Mouse (Mus musculus) thymus, adult 2 months (tissue): ENCODE measurements at regions not wholly inside any gene's neighbourhood (a gene's known extent, or its start where the extent isn't known, plus 50 kb on each side); places are given as distances from the start of the nearest gene placed in this dataset.

Experiments used
- DNase-seq: peaks from one replicate; pipeline ENCODE4 v3.0.0; 2021
- H3K27ac ChIP-seq: fragments of 200-500 bp; 2 replicates; pipeline ENCODE4 v1.5.1; 2012; ENCODE audit warnings: low read length, control low read depth; ENCODE audit not compliant: control insufficient read depth, insufficient read depth
- H3K27me3 ChIP-seq: fragments of 200-500 bp; 2 replicates; pipeline ENCODE4 v1.6.1; 2012; ENCODE audit warnings: mild to moderate bottlenecking, low read length, moderate library complexity, mixed read lengths; ENCODE audit not compliant: control insufficient read depth, insufficient read depth
- H3K36me3 ChIP-seq: fragments of 200-500 bp; 2 replicates; pipeline ENCODE4 v1.6.1; 2012; ENCODE audit warnings: mild to moderate bottlenecking, low read length, moderate library complexity; ENCODE audit not compliant: control insufficient read depth, insufficient read depth
- H3K4me1 ChIP-seq: fragments of 200-500 bp; replicated peaks from 2 replicates; pipeline ENCODE4 v1.6.1; 2012; ENCODE audit warnings: low read length; ENCODE audit not compliant: control insufficient read depth, insufficient read depth
- H3K4me3 ChIP-seq: fragments of 200-500 bp; 2 replicates; pipeline ENCODE4 v1.5.1; 2012; ENCODE audit warnings: mild to moderate bottlenecking, low read length, control low read depth, moderate library complexity; ENCODE audit not compliant: control insufficient read depth, insufficient read depth
- CTCF ChIP-seq: fragments of 200-500 bp; IDR thresholded peaks from 2 replicates; pipeline ENCODE4 v1.5.1; 2012; ENCODE audit warnings: mild to moderate bottlenecking, control low read depth, low read length, moderate library complexity, borderline replicate concordance; ENCODE audit not compliant: control insufficient read depth, poor library complexity, insufficient read depth; ENCODE audit errors: extremely low read depth
- POLR2A ChIP-seq: fragments of 200-500 bp; IDR thresholded peaks from 2 replicates; pipeline ENCODE4 v1.6.1; 2012; ENCODE audit warnings: mild to moderate bottlenecking, low read length, control low read depth, moderate library complexity; ENCODE audit not compliant: control insufficient read depth, poor library complexity, insufficient read depth; ENCODE audit errors: extremely low read depth
- whole genome bisulfite sequencing: fragments of 180-500 bp; shearing (Covaris S2); methylation state at CpG from one replicate; pipeline ENCODE4 v1.1.7; 2018; 5-methylcytosine and 5-hydroxymethylcytosine counted together

GRCm38 (mm10) chr11:6763001-6763400 lies 74.5 kb downstream of the Gm11983 start:
- no peaks in the 10 kb centered on the region for H3K36me3 ChIP-seq
- no peak for TF ChIP-seq POLR2A
- TF ChIP-seq CTCF = no peak
- H3K27ac ChIP-seq = no peak overlapping the region
- DNase-seq = no peak
- no peaks in the 10 kb centered on the region for H3K27me3 ChIP-seq
- H3K4me1 ChIP-seq = no peaks in the 10 kb centered on the region
- H3K4me3 ChIP-seq = no peak overlapping the region
- WGBS = 89% methylated on average over 4 of the region's 4 CpGs

GRCm38 (mm10) chr11:6761876-6762628 lies 75.4 kb downstream of the Gm11983 start:
- H3K4me1 ChIP-seq = no peaks in the 10 kb centered on the region
- 87% methylated on average over 11 of the region's 11 CpGs for WGBS
- H3K27ac ChIP-seq = no peak overlapping the region

GRCm38 (mm10) chr11:6759578-6759977 lies 77.9 kb downstream of the Gm11983 start:
- Histone ChIP-seq H3K4me3 (no peak overlapping the region), H3K27me3 (no peaks in the 10 kb centered on the region), H3K27ac (no peak overlapping the region), H3K36me3 (no peaks in the 10 kb centered on the region), H3K4me1 (no peaks in the 10 kb centered on the region)
- WGBS = 85% methylated on average over 4 of the region's 4 CpGs
- no peak for DNase-seq
- no peak for TF ChIP-seq POLR2A
- no peak for TF ChIP-seq CTCF

More at GRCm38 (mm10) chr11:6761876-6762628, 75.4 kb downstream of the Gm11983 start:
- H3K4me3 ChIP-seq = no peak overlapping the region
- DNase-seq = no peak
- H3K36me3 ChIP-seq = no peaks in the 10 kb centered on the region
- TF ChIP-seq POLR2A (no peak), CTCF (no peak)
- no peaks in the 10 kb centered on the region for H3K27me3 ChIP-seq

- Histone ChIP-seq H3K27me3 (no peaks in the 10 kb centered on the region), H3K4me1 (no peaks in the 10 kb centered on the region), H3K27ac (no peak overlapping the region), H3K36me3 (no peaks in the 10 kb centered on the region), H3K4me3 (no peak overlapping the region)
- TF ChIP-seq CTCF (no peak), POLR2A (no peak)
- DNase-seq = no peak
- WGBS = 94% methylated on average over 5 of the region's 5 CpGs
Measured at GRCm38 (mm10) chr11:6739439-6739838, 81.1 kb downstream of the Ramp3 start.

- Histone ChIP-seq H3K4me1 (no peaks in the 10 kb centered on the region), H3K36me3 (no peaks in the 10 kb centered on the region), H3K27me3 (no peaks in the 10 kb centered on the region), H3K4me3 (no peak overlapping the region), H3K27ac (no peak overlapping the region)
- 94% methylated on average over 3 of the region's 3 CpGs for WGBS
- TF ChIP-seq POLR2A = no peak
- no peak for TF ChIP-seq CTCF
- DNase-seq = no peak
Measured at GRCm38 (mm10) chr11:6738581-6738980, 80.3 kb downstream of the Ramp3 start.

GRCm38 (mm10) chr11:6738163-6738562 lies 79.8 kb downstream of the Ramp3 start:
- over 99% methylated on average over 3 of the region's 3 CpGs for WGBS
- Histone ChIP-seq H3K27ac (no peak overlapping the region), H3K4me1 (no peaks in the 10 kb centered on the region), H3K4me3 (no peak overlapping the region), H3K27me3 (no peaks in the 10 kb centered on the region), H3K36me3 (no peaks in the 10 kb centered on the region)
- no peak for DNase-seq
- no peak for TF ChIP-seq POLR2A
- TF ChIP-seq CTCF = no peak

GRCm38 (mm10) chr11:6734746-6735430 lies 76.6 kb downstream of the Ramp3 start:
- WGBS = 93% methylated on average over 7 of the region's 7 CpGs
- no peaks in the 10 kb centered on the region for H3K36me3 ChIP-seq

More at GRCm38 (mm10) chr11:6734746-6735430, 76.6 kb downstream of the Ramp3 start:
- Histone ChIP-seq H3K27me3 (no peaks in the 10 kb centered on the region), H3K27ac (no peak overlapping the region), H3K4me3 (no peak overlapping the region), H3K4me1 (no peaks in the 10 kb centered on the region)
- DNase-seq = no peak
- TF ChIP-seq CTCF (no peak), POLR2A (no peak)
